Comparison of ENCODE assay signal across 15 mouse cellular contexts in genomic region chr9:103471784-103472183, GRCm38 (mm10). TPM values are rescaled to one million over a fixed set of nuclear protein-coding genes. Genes with fewer than 3 reads are reported as not detected.
DNase-seq lines count a peak whose midpoint lies in the region; ATAC-seq lines count a peak whose summit lies in the region.
"Had no signal": no experiment of that assay in that cellular context is flagged by ENCODE, and none has a peak within 500 bp of the region (broad histone marks: within the 10 kb centered on the region; RNA-seq: fewer than 3 reads in every experiment).

No protein-coding gene starts in this region.

- no peak for ATAC-seq in embryonic facial prominence, embryonic 12.5 days (ENCODE audit: insufficient number of reproducible peaks, insufficient read depth, low FRiP score, low TSS enrichment)
- no peak for ATAC-seq in limb, embryonic 11.5 days (ENCODE audit: insufficient number of reproducible peaks, low FRiP score, low TSS enrichment, low read depth)
- ATAC-seq in hindbrain, embryonic 13.5 days (ENCODE audit: low FRiP score): no peak
- no peak for ATAC-seq in midbrain, embryonic 15.5 days (replicated peaks)
- ATAC-seq: forebrain, embryonic 14.5 days had no signal

- WGBS in embryonic facial prominence, embryonic 12.5 days: 14% methylated on average over 11 of the region's 11 CpGs
- WGBS in embryonic facial prominence, embryonic 10.5 days: 22% methylated on average over 11 of the region's 11 CpGs
- WGBS in limb, embryonic 11.5 days: 19% methylated on average over 11 of the region's 11 CpGs
- 25% methylated on average over 11 of the region's 11 CpGs for WGBS in limb, embryonic 10.5 days
- 21% methylated on average over 11 of the region's 11 CpGs for WGBS in hindbrain, embryonic 13.5 days
- 12% methylated on average over 11 of the region's 11 CpGs for WGBS in midbrain, embryonic 15.5 days

- no peaks in the 10 kb centered on the region for H3K9me3 ChIP-seq in embryonic facial prominence, embryonic 12.5 days
- H3K9me3 ChIP-seq in embryonic facial prominence, embryonic 10.5 days: no peaks in the 10 kb centered on the region
- H3K9me3 ChIP-seq in limb, embryonic 11.5 days (ENCODE audit: control insufficient read depth, low read length): no peaks in the 10 kb centered on the region
- H3K9me3 ChIP-seq in limb, embryonic 10.5 days (replicated peaks): no peaks in the 10 kb centered on the region
- no peaks in the 10 kb centered on the region for H3K9me3 ChIP-seq in hindbrain, embryonic 13.5 days
- no peaks in the 10 kb centered on the region for H3K9me3 ChIP-seq in midbrain, embryonic 15.5 days
- H3K9me3 ChIP-seq: embryonic facial prominence, embryonic 15.5 days had no signal

- H3K36me3 ChIP-seq in embryonic facial prominence, embryonic 12.5 days: no peaks in the 10 kb centered on the region
- no peaks in the 10 kb centered on the region for H3K36me3 ChIP-seq in embryonic facial prominence, embryonic 10.5 days (replicated peaks)
- H3K36me3 ChIP-seq in limb, embryonic 11.5 days (ENCODE audit: control insufficient read depth, insufficient read depth, low read length): no peaks in the 10 kb centered on the region
- no peaks in the 10 kb centered on the region for H3K36me3 ChIP-seq in limb, embryonic 10.5 days
- H3K36me3 ChIP-seq in hindbrain, embryonic 13.5 days: no peaks in the 10 kb centered on the region
- no peaks in the 10 kb centered on the region for H3K36me3 ChIP-seq in midbrain, embryonic 15.5 days (replicated peaks)
- H3K36me3 ChIP-seq: embryonic facial prominence, embryonic 15.5 days had no signal

- peak overlapping the region; percentile 22 for H3K4me2 ChIP-seq in embryonic facial prominence, embryonic 12.5 days (replicated peaks)
- H3K4me2 ChIP-seq in limb, embryonic 11.5 days (ENCODE audit: low read depth, severe bottlenecking): 0 out of 2 replicates have a peak overlapping the region, but pooled peaks have one; percentile 12
- H3K4me2 ChIP-seq in hindbrain, embryonic 13.5 days: peak overlapping the region; percentile 19; the same call in 1 of the 2 replicates
- peak overlapping the region; percentile 23; the same call in 1 of the 2 replicates for H3K4me2 ChIP-seq in midbrain, embryonic 15.5 days
- H3K4me2 ChIP-seq: embryonic facial prominence, embryonic 15.5 days had no signal

- H3K27me3 ChIP-seq in embryonic facial prominence, embryonic 12.5 days: 0 out of 2 replicates have a peak, but pooled peaks cover 4% of the 10 kb centered on the region
- H3K27me3 ChIP-seq in embryonic facial prominence, embryonic 10.5 days (replicated peaks; ENCODE audit: low read depth, poor library complexity, severe bottlenecking): 0 out of 2 replicates have a peak, but pooled peaks cover 5% of the 10 kb centered on the region
- H3K27me3 ChIP-seq in limb, embryonic 11.5 days (ENCODE audit: control insufficient read depth, insufficient read depth, low read length): no peaks in the 10 kb centered on the region
- H3K27me3 ChIP-seq in limb, embryonic 10.5 days (ENCODE audit: low read depth, poor library complexity, severe bottlenecking): no peaks in the 10 kb centered on the region
- H3K27me3 ChIP-seq in hindbrain, embryonic 13.5 days: no peaks in the 10 kb centered on the region
- no peaks in the 10 kb centered on the region for H3K27me3 ChIP-seq in midbrain, embryonic 15.5 days (replicated peaks)
- H3K27me3 ChIP-seq: embryonic facial prominence, embryonic 15.5 days had no signal

- no peak overlapping the region for H3K4me3 ChIP-seq in embryonic facial prominence, embryonic 12.5 days
- no peak overlapping the region for H3K4me3 ChIP-seq in embryonic facial prominence, embryonic 10.5 days
- no peak overlapping the region for H3K4me3 ChIP-seq in limb, embryonic 11.5 days (ENCODE audit: low read depth, low read length)
- H3K4me3 ChIP-seq in limb, embryonic 10.5 days: no peak overlapping the region
- H3K4me3 ChIP-seq in hindbrain, embryonic 13.5 days: no peak overlapping the region
- no peak overlapping the region for H3K4me3 ChIP-seq in midbrain, embryonic 15.5 days
- H3K4me3 ChIP-seq: embryonic facial prominence, embryonic 15.5 days; left cerebral cortex, adult 2 months had no signal

- H3K4me1 ChIP-seq in embryonic facial prominence, embryonic 12.5 days: peaks cover 8% of the 10 kb centered on the region; the same call in 1 of the 2 replicates
- H3K4me1 ChIP-seq in embryonic facial prominence, embryonic 10.5 days: peaks cover 37% of the 10 kb centered on the region
- H3K4me1 ChIP-seq in limb, embryonic 11.5 days (ENCODE audit: control insufficient read depth, insufficient read depth, low read length): peaks cover 7% of the 10 kb centered on the region; the same call in 1 of the 2 replicates
- H3K4me1 ChIP-seq in limb, embryonic 10.5 days: peaks cover 44% of the 10 kb centered on the region
- H3K4me1 ChIP-seq in hindbrain, embryonic 13.5 days (replicated peaks): peaks cover 33% of the 10 kb centered on the region
- peaks cover 29% of the 10 kb centered on the region for H3K4me1 ChIP-seq in midbrain, embryonic 15.5 days

- H3K9ac ChIP-seq in embryonic facial prominence, embryonic 12.5 days: no peak overlapping the region
- H3K9ac ChIP-seq in limb, embryonic 11.5 days (ENCODE audit: low read length): no peak overlapping the region
- no peak overlapping the region for H3K9ac ChIP-seq in hindbrain, embryonic 13.5 days
- no peak overlapping the region for H3K9ac ChIP-seq in midbrain, embryonic 15.5 days
- H3K9ac ChIP-seq: embryonic facial prominence, embryonic 15.5 days had no signal

- H3K27ac ChIP-seq in embryonic facial prominence, embryonic 12.5 days: no peak overlapping the region
- H3K27ac ChIP-seq in embryonic facial prominence, embryonic 10.5 days (replicated peaks): no peak overlapping the region
- H3K27ac ChIP-seq in limb, embryonic 11.5 days (replicated peaks; ENCODE audit: low read depth, low read length): no peak overlapping the region
- H3K27ac ChIP-seq in limb, embryonic 10.5 days: no peak overlapping the region
- H3K27ac ChIP-seq in hindbrain, embryonic 13.5 days: peak overlapping the region; percentile 52; the same call in 1 of the 2 replicates
- H3K27ac ChIP-seq in midbrain, embryonic 15.5 days: 0 out of 2 replicates have a peak overlapping the region, but pooled peaks have one; percentile 1
- H3K27ac ChIP-seq: embryonic facial prominence, embryonic 15.5 days; left cerebral cortex, adult 2 months; stomach, postnatal 0 days had no signal

- no peak for DNase-seq in embryonic facial prominence, embryonic 10.5 days (ENCODE audit: low spot score)
- peak; percentile 40 for DNase-seq in limb, embryonic 11.5 days (ENCODE audit: low spot score)
- DNase-seq in limb, embryonic 10.5 days (ENCODE audit: low spot score): no peak
- DNase-seq in thymus, postnatal 4 days: no peak
- DNase-seq in frontal cortex, postnatal 25 days (ENCODE audit: low spot score in 2 of 2): no peak
- DNase-seq: adrenal gland, adult 8-10 months; cerebellum, postnatal 14 days; heart, postnatal 4 days had no signal

RNA-seq across cellular contexts. Expression of gene Bfsp2, which starts 8.4 kb away (rescaled TPM):
- 1.8 and 3.1 TPM in 2 replicates for polyA plus RNA-seq in embryonic facial prominence, embryonic 12.5 days (2016; fragmentation: Nextera tagmentation; extraction: Ambion mirVana)
- 0.75 and 1.3 TPM in 2 replicates for polyA plus RNA-seq in embryonic facial prominence, embryonic 10.5 days (2016; fragmentation: Nextera tagmentation; extraction: Ambion mirVana)
- 0.85 and 1.1 TPM in 2 replicates for polyA plus RNA-seq in limb, embryonic 11.5 days (2014; fragmentation: Nextera tagmentation; extraction: Ambion mirVana)
- 0.23 and 1.0 TPM in 2 replicates for polyA plus RNA-seq in limb, embryonic 10.5 days (2016; fragmentation: Nextera tagmentation; extraction: Ambion mirVana)
- polyA plus RNA-seq in hindbrain, embryonic 13.5 days (2015; fragmentation: Nextera tagmentation; extraction: Ambion mirVana): 3.1 and 4.5 TPM in 2 replicates
- 1.9 and 2.3 TPM in 2 replicates for polyA plus RNA-seq in midbrain, embryonic 15.5 days (2015; fragmentation: Nextera tagmentation; extraction: Ambion mirVana)

Comparison
In these comparisons a context has a peak if more than half of its experiments do, and no peak if none do; other contexts are left out.
1. H3K27ac ChIP-seq: peak in hindbrain, embryonic 13.5 days (single experiment) and midbrain, embryonic 15.5 days (single experiment); none in embryonic facial prominence, embryonic 12.5 days (single experiment), embryonic facial prominence, embryonic 10.5 days (single experiment), limb, embryonic 11.5 days (single experiment) and limb, embryonic 10.5 days (single experiment).
2. Peak in every context shown above with its lines, with median percentiles within 50 percentile points of each other: H3K4me2 ChIP-seq.